ENCODE assay signal across 9 mouse cellular contexts in genomic region chr17:85023247-85024167, GRCm38 (mm10). TPM values are rescaled to one million over a fixed set of nuclear protein-coding genes. Genes with fewer than 3 reads are reported as not detected.
DNase-seq lines count a peak whose midpoint lies in the region; ATAC-seq lines count a peak whose summit lies in the region.
"Had no signal": no experiment of that assay in that cellular context is flagged by ENCODE, and none has a peak within 500 bp of the region (broad histone marks: within the 10 kb centered on the region; RNA-seq: fewer than 3 reads in every experiment).

No protein-coding gene starts in this region.

- H3K4me2 ChIP-seq in forebrain, embryonic 11.5 days (ENCODE audit: low read depth, low read length, severe bottlenecking), result no peak overlapping the region
- H3K4me2 ChIP-seq in hindbrain, embryonic 15.5 days, result no peak overlapping the region
- H3K4me2 ChIP-seq in midbrain, embryonic 11.5 days, result no peak overlapping the region
- H3K4me2 ChIP-seq in stomach, embryonic 15.5 days, result peak overlapping the region; percentile 40

- DNase-seq in gastrocnemius, adult 18-20 months (ENCODE audit: low spot score), result peak; percentile 60
- no peak for DNase-seq in gastrocnemius, postnatal 36 days
- peak; percentile 76 for DNase-seq in adipocyte (ENCODE audit: low spot score)
- DNase-seq in forebrain, embryonic 11.5 days (ENCODE audit: low spot score), result peak; percentile 69
- peak; percentile 29 to 78 for DNase-seq in layer of hippocampus, postnatal 14 days (ENCODE audit: low spot score in 2 of 2)
- peak; percentile 97 for DNase-seq in midbrain, embryonic 11.5 days (ENCODE audit: low spot score, missing footprints)

- no peaks in the 10 kb centered on the region for H3K27me3 ChIP-seq in forebrain, embryonic 11.5 days (ENCODE audit: control insufficient read depth, insufficient read depth, low read length)
- H3K27me3 ChIP-seq in hindbrain, embryonic 15.5 days, result no peaks in the 10 kb centered on the region
- no peaks in the 10 kb centered on the region for H3K27me3 ChIP-seq in midbrain, embryonic 11.5 days (ENCODE audit: control insufficient read depth, insufficient read depth, low read length)
- H3K27me3 ChIP-seq in stomach, embryonic 15.5 days (replicated peaks), result no peaks in the 10 kb centered on the region

- intact Hi-C loops in gastrocnemius, postnatal 36 days (cut with DNase I), result loop anchor here (5.0 kb wide), 1 partner anchor 146 kb away; no protein-coding TSS in a partner anchor

- no peaks in the 10 kb centered on the region for H3K36me3 ChIP-seq in forebrain, embryonic 11.5 days (ENCODE audit: control insufficient read depth, insufficient read depth, low read length)
- H3K36me3 ChIP-seq in hindbrain, embryonic 15.5 days, result no peaks in the 10 kb centered on the region
- H3K36me3 ChIP-seq in midbrain, embryonic 11.5 days (ENCODE audit: control insufficient read depth, insufficient read depth, low read length), result no peaks in the 10 kb centered on the region
- H3K36me3 ChIP-seq in stomach, embryonic 15.5 days, result no peaks in the 10 kb centered on the region

- WGBS in forebrain, embryonic 11.5 days, result 63% methylated on average over 22 of the region's 22 CpGs
- 59% methylated on average over 22 of the region's 22 CpGs for WGBS in hindbrain, embryonic 15.5 days
- WGBS in midbrain, embryonic 11.5 days, result 62% methylated on average over 22 of the region's 22 CpGs
- 52% methylated on average over 22 of the region's 22 CpGs for WGBS in stomach, embryonic 15.5 days

- no peaks in the 10 kb centered on the region for H3K4me1 ChIP-seq in forebrain, embryonic 11.5 days (replicated peaks; ENCODE audit: control insufficient read depth, insufficient read depth, low read length)
- no peaks in the 10 kb centered on the region for H3K4me1 ChIP-seq in hindbrain, embryonic 15.5 days (replicated peaks)
- H3K4me1 ChIP-seq in midbrain, embryonic 11.5 days (ENCODE audit: control insufficient read depth, insufficient read depth, low read length), result no peaks in the 10 kb centered on the region
- peaks cover 7% of the 10 kb centered on the region; the same call in 1 of the 2 replicates for H3K4me1 ChIP-seq in stomach, embryonic 15.5 days

- H3K9ac ChIP-seq in forebrain, embryonic 11.5 days (ENCODE audit: low read length), result no peak overlapping the region
- no peak overlapping the region for H3K9ac ChIP-seq in hindbrain, embryonic 15.5 days
- no peak overlapping the region for H3K9ac ChIP-seq in midbrain, embryonic 11.5 days (ENCODE audit: low read length)
- H3K9ac ChIP-seq in stomach, embryonic 15.5 days, result no peak overlapping the region

- no peak overlapping the region for H3K27ac ChIP-seq in forebrain, embryonic 11.5 days (ENCODE audit: low read depth, low read length)
- no peak overlapping the region for H3K27ac ChIP-seq in hindbrain, embryonic 15.5 days (replicated peaks)
- H3K27ac ChIP-seq in midbrain, embryonic 11.5 days (ENCODE audit: low read depth, low read length), result no peak overlapping the region
- H3K27ac ChIP-seq in stomach, embryonic 15.5 days, result peak overlapping the region; percentile 60; the same call in 1 of the 2 replicates
- H3K27ac ChIP-seq: macrophage had no signal

- H3K4me3 ChIP-seq in forebrain, embryonic 11.5 days (ENCODE audit: low read depth, low read length), result no peak overlapping the region
- no peak overlapping the region for H3K4me3 ChIP-seq in hindbrain, embryonic 15.5 days
- no peak overlapping the region for H3K4me3 ChIP-seq in midbrain, embryonic 11.5 days (ENCODE audit: low read depth, low read length)
- H3K4me3 ChIP-seq in stomach, embryonic 15.5 days (replicated peaks), result no peak overlapping the region

- no peaks in the 10 kb centered on the region for H3K9me3 ChIP-seq in forebrain, embryonic 11.5 days (ENCODE audit: control insufficient read depth, low read length)
- H3K9me3 ChIP-seq in hindbrain, embryonic 15.5 days, result no peaks in the 10 kb centered on the region
- H3K9me3 ChIP-seq in midbrain, embryonic 11.5 days (ENCODE audit: control insufficient read depth, low read length), result no peaks in the 10 kb centered on the region
- no peaks in the 10 kb centered on the region for H3K9me3 ChIP-seq in stomach, embryonic 15.5 days

- ATAC-seq in forebrain, embryonic 11.5 days (replicated peaks; ENCODE audit: low FRiP score), result peak; percentile 74
- ATAC-seq in hindbrain, embryonic 15.5 days (ENCODE audit: low FRiP score, low read depth), result peak; percentile 53
- ATAC-seq in midbrain, embryonic 11.5 days (ENCODE audit: low FRiP score), result peak; percentile 48
- 0 out of 2 replicates have a peak, but pooled peaks have one; percentile 33 for ATAC-seq in stomach, embryonic 15.5 days (ENCODE audit: insufficient read depth, low FRiP score, low read depth)

RNA-seq across cellular contexts. Expression of gene Slc3a1, which starts 4.7 kb away (rescaled TPM):
- total RNA-seq in gastrocnemius, adult 18-20 months (2021), result under 1 TPM; 0.09 to 0.30 TPM
- not detected for total RNA-seq in gastrocnemius, postnatal 36 days (2021)
- polyA plus RNA-seq in forebrain, embryonic 11.5 days (2014; fragmentation: Nextera tagmentation; extraction: Ambion mirVana), result 0.20 and 0.43 TPM in 2 replicates
- polyA plus RNA-seq in hindbrain, embryonic 15.5 days (2015; fragmentation: Nextera tagmentation; extraction: Ambion mirVana), result 0.39 TPM in 2 replicates
- under 1 TPM; 0.17 to 0.37 TPM for total RNA-seq in layer of hippocampus, postnatal 14 days (2021)
- polyA plus RNA-seq in midbrain, embryonic 11.5 days (2014; fragmentation: Nextera tagmentation; extraction: Ambion mirVana), result 0.17 and 0.34 TPM in 2 replicates
- 5.8 and 6.8 TPM in 2 replicates for polyA plus RNA-seq in stomach, embryonic 15.5 days (2015; fragmentation: Nextera tagmentation; extraction: Ambion mirVana)
- polyA plus RNA-seq: macrophage had no signal

Comparison
In these comparisons a context has a peak if more than half of its experiments do, and no peak if none do; other contexts are left out.
1. DNase-seq: peak in gastrocnemius, adult 18-20 months (single experiment), adipocyte (single experiment), forebrain, embryonic 11.5 days (single experiment), layer of hippocampus, postnatal 14 days (2 of 2) and midbrain, embryonic 11.5 days (single experiment); none in gastrocnemius, postnatal 36 days (0 of 2).
2. Peak in every context shown above with its lines, with median percentiles within 50 percentile points of each other: ATAC-seq.